Mouse (Mus musculus) right cerebral cortex, adult 2 months (tissue): Measurements from ENCODE around the gene Zfp628.

Source experiments
- DNase-seq, 2 experiments: peaks; one replicate each; pipeline ENCODE4 v3.0.0; 2021 to 2022; ENCODE audit warnings: low spot score in 2 of 2

The Zfp628 gene

GRCm38 (mm10) chr7:4940068-4940479, 25.1 kb downstream of the Zfp628 start:
- peak; percentile 85 to 88 for DNase-seq

- DNase-seq: no peak
Measured at GRCm38 (mm10) chr7:4942673-4943072, 27.7 kb downstream of the Zfp628 start.

- DNase-seq: peak; percentile 94 to 96
Measured at GRCm38 (mm10) chr7:4943223-4943815, 28.3 kb downstream of the Zfp628 start.

- DNase-seq: no peak
Measured at GRCm38 (mm10) chr7:4947855-4948254, 32.8 kb downstream of the Zfp628 start.

GRCm38 (mm10) chr7:4948386-4948785, 33.4 kb downstream of the Zfp628 start:
- DNase-seq: no peak

- DNase-seq: no peak
Measured at GRCm38 (mm10) chr7:4950561-4951342, 35.7 kb downstream of the Zfp628 start.

- no peak for DNase-seq
Measured at GRCm38 (mm10) chr7:4953815-4954445, 38.9 kb downstream of the Zfp628 start.

- no peak for DNase-seq
Measured at GRCm38 (mm10) chr7:4957361-4957760, 42.3 kb downstream of the Zfp628 start.

- DNase-seq: no peak
Measured at GRCm38 (mm10) chr7:4963527-4963926, 48.5 kb downstream of the Zfp628 start.

GRCm38 (mm10) chr7:4964272-4964671, 49.3 kb downstream of the Zfp628 start, which contains the start of gene Sbk2:
Gene Sbk2 (minus strand): TSS chr7:4964406.
- DNase-seq: peak; percentile 58 to 68

- no peak for DNase-seq
Measured at GRCm38 (mm10) chr7:4964988-4965387, 50.0 kb downstream of the Zfp628 start.

GRCm38 (mm10) chr7:4971068-4971467, 56.1 kb downstream of the Zfp628 start, which contains the start of gene Sbk3:
Gene Sbk3 (minus strand): TSS chr7:4971168.
- DNase-seq: no peak
